Mouse (Mus musculus) testis, postnatal 14 days (tissue): ENCODE results near the gene Dbn1.

ENCODE experiments used
- DNase-seq: peaks from one replicate; pipeline ENCODE4 v3.0.0; 2021; ENCODE audit warnings: low spot score

The Dbn1 gene

DNA sequence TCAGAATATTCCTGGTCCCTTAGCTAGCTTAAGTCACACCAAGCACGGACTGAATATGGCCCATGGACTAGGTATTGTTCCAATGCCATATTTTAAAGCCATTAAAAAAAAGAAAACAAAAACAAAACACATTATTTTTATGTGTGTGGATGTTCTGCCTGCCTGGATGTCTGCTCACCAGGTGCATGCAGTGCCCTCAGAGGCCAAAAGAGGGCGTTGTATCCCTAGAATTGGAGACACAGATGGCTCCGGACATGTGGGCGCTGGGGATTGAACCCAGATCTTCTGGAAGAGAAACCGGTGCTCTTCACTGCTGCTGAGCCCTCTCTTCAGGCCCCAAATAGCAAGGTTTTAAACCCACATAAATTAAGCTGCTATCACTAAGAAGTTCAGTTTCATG lies 9.9 kb downstream of the Dbn1 start:
- no peak for DNase-seq

DNA sequence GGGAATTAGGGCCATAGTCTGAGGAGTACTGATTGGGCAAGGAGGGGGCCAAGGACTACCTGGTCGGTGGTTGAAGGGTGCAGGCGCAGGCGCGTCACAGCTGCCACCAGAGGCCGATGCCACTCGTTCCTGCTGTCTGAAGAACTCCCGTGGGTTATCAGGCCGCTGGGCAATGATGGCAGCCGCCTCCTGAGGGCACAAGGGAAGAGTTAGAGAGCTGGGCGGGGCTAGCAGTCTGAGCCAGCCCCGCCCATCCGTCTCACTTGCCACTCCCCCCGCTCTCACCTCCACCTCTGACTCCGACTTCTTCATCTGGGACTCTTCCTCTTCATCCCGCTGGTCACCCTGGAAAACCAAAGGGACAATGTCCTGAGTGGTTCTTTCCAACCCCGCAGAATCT lies 10.4 kb downstream of the Dbn1 start:
- DNase-seq = no peak

DNA sequence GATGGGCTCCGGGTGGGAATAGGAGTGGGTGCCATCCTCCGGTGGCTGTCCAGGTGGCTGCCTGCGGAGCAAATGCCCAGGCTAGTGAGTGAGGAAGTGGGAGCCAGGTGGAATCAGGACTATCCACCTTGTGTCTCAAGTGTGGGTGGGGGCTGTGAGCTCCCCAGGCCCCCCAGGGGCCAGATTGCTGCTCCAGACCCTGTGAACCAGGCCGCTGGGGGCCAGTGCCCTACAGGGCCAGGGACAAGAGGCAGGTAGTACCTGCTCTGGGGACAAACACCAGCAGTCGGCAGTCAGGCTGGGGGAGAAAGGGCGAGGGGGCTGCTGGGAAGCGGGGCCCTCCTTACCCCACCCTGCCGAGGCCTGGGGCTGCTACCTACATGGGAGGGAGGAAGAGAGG lies 11.7 kb downstream of the Dbn1 start:
- DNase-seq = no peak

DNA sequence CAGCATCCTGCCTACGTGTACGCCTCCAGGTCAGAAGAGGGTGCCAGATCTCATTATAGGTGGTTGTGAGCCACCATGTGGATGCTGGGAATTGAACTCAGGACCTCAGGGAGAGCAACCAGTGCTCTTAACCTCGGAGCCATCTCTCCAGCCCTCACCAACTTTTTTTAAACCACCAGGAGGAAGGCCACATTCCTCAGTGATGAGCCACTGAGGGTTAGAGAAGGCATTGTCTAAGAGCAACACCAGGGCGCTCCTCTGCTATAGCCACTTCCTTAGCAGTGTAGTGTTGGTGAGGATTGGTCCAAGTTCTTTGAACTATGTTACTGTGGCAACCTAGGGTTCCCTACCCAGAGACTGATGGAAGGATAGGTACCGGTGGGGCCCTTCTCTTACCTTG lies 12.2 kb downstream of the Dbn1 start:
- DNase-seq = no peak

DNA sequence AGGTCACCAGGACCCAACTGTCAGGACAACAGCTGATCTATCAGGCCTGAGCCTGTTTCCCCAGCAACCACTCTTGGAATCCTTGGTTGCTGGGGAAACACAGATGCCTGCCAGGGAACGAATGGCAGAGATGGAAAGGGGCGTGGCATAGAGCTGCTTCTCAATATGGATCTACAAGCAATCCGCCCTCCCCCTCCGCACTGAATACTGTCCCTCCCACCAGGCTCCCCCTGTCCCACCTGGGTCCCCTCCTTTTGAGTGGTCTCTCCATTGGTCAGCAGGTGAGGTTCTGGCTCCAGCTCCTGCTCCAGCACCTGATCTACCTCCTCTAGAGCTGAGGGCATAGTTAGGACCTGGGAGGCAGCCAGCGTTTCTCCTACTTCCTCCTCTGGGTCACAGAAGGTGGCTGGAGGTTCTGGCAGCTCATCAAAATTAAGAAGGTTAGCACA lies 13.3 kb downstream of the Dbn1 start:
- no peak for DNase-seq

DNA sequence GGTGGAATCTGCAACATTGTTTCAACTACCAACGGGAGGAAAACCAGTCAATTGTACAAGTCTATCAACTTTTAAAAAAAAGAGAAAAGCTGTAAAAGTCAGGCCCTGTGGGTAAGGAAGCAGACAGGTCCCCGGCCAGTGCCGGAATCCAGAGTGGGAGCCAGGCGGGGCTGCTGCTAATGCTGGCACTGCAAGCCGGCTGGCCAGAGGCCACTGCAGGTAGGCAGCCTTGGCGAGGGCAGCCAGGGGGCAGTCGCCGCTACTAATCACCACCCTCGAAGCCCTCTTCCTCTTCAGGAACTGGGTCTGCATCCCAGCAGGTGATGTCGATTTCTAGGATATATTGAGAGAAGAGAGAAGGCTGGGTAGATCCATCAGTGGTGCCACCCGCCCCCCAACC lies 13.9 kb downstream of the Dbn1 start:
- peak; percentile 81 for DNase-seq

DNA sequence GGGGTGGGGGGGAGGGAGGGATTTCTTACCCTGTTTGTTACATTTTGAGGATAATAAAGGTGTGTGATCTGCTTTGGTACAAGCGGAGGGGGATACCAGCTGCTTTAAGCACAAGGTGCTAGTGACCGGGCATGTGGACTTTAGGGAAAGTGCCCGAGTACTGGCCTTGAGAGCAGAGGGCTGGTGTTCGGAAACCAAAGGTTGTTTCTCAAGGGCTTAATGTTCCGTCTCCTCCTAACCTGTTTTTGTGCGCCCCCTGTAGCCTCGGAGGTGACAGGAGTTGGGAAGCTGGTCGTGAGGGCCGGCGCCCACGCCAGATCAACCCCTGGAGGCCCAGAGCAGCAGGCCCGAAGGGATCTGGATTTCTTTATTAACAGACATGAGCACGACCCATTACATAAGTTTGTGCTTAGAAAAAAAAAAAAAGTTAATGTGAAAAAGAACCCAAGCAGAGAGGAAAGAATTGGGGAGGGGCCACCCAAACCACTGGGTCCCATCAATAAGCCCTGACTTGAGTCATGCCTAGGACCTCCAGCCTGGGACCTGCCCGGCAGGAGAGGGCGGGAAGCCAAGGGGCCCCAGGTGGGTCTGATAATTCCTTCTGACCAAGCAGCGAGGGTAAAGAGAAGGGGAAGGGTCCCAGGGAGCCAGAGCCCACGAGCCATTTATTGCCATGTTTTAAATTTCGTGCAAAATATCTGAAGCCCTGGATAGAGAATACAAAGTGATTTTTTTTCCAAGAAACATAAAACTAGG lies 14.7 kb downstream of the Dbn1 start:
- no peak for DNase-seq

DNA sequence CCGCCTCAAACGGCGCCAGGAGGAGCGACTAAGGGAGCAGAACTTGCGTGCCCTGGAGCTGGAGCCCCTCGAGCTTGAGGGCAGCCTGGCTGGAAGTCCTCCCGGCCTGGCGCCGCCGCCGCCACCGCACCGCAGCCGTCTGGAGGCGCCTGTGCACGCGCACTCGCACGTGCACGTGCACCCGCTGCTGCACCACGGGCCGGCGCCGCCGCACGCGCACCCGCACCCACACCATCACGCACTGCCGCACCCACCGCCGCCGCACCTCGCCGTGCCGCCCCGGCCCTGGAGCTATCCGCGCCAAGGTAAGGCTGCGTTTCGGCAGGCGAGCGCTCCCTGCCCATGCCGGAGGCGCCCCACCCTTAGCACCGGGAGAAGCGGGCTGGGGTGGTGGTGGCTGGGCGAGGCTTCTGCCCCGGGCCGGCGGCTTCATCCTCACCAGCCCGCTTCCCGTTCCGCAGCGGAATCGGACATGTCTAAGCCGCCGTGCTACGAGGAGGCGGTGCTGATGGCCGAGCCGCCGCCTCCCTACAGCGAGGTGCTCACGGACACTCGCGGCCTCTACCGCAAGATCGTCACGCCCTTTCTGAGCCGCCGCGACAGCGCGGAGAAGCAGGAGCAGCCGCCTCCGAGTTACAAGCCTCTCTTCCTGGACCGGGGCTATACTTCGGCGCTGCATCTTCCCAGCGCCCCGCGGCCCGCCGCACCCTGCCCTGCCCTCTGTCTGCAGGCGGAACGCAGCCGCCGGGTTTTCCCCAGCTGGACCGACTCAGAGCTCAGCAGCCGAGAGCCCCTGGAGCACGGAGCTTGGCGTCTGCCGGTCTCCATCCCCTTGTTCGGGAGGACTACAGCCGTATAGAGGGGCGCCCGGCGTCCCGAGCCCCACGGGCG lies 15.5 kb downstream of the Dbn1 start:
- DNase-seq = peak; percentile 48

DNA sequence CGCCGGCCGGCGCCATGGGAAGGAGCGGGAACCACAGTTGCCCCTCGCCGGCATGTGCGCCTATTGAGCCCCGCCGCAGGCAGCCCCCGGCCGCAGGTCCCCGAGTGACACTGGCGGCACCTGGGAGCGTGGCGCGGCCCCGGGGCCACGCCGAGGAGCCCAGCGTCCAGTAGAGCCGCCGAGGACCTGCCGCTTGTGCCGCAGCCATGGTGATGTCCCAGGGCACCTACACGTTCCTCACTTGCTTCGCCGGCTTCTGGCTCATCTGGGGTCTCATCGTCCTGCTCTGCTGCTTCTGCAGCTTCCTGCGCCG lies 16.1 kb downstream of the Dbn1 start:
- no peak for DNase-seq

DNA sequence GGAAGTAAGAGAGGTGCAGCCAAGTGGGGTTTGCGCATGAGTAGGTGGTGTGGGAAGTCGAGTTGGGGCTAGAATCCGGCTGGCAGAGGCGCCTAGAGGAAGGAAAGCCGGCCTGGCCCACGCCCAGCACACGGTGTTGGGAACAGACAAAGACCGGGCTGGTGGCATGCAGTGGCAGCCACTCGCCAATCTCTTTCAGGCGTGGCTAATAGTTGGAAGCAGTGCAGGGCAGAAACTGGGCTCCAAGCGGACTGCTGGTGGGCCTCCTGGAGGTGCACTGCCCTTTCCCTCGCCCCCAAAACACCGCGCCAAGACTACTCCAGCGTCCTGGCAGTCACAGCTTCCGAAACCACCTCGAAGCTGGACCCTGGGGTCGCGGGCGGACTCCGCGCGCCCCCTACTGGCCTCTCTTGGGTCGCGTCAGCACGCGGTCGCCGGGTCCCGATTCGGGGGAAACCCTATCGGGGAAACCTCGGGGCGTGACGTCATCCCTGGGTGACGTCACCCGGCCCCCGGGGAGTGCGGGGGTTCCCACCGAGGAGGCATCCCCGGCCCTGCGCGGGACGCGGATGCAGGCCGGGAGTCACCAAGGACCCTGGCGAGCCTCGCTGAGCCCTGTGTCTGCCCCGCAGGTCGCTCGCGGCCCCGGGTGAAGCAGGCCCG lies 16.6 kb downstream of the Dbn1 start:
- DNase-seq = peak; percentile 74

DNA sequence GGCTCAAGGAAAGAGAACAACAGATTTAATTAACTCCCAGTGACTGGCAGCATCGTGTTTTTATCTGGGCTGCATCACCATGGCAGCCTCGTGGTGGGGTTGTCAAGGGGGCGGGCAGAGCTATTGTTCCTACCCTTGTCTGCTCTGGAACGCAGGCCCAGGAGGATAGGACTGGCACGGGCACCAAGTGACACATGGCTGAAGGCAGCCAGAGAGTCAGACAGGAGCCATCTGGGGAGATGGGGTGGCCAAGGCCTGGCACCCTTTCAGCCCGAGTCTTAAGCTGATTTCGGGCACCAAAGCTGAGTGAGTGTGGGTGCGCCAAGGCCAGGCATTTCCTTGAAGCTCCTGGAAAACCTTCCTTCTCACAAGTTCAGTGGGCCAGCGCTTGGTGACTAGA lies 17.5 kb downstream of the Dbn1 start:
- DNase-seq = no peak

DNA sequence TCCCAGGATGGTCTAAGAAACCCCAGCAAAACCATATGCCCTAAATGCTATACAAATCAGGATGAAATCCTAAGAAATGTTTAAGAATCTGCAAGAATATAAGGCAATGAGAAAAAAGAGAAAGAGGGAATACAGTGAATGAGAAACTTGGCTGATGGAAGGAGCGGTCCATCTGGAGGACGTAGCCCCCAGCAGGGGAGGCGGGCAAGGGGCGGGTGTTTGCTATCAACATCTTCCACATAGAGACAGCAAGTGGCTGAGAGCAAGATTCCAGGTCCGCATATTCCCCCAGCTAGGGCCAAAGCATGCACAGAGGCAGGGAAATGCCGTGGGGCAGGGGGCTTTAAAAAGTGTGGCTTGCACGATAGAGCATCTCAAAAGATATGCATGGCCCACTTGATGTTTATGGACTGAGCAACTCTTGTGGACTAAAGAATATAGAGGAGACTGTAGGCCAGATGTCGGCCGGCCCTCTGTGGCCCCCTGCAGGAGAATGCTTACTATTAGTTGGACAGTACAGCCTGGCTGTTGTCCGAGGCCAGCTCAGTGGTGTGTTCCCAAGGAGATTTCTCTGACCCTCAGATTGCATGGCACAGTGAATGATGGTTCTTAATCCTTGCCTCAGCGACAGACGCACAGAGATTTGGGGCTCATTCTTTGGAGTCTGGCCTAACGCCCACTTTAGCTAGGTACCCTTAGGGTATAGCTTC lies 18.9 kb downstream of the Dbn1 start:
- no peak for DNase-seq

DNA sequence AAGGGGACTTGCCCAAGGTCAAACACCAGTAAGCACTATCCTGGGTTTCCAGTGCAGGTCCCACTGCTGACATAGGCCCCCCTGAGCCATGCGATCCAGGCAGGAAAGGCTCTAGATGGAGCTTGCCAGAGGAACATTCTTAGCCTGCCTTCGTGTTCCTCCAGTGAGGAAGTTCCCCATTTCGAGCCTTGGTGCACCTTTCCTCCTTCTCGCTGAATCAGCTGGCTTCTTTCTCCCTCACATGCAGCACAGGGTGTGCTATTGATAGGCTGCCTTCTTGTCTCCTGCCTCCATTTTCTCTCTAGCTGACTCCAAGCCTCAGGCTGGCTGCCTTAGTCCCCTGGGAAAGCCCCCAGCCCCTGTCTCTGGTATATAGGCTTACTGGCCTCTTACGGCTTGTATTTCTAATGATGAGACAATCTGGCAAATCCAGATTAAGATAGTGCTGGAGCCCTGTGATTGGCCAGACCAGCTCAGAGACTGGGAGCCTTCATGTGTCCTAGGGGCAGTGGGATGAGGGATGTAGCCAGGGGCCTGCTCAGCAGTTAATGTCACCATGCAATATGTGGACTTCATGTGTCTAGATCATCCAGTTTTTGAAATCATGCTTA lies 22.0 kb downstream of the Dbn1 start:
- DNase-seq = no peak

DNA sequence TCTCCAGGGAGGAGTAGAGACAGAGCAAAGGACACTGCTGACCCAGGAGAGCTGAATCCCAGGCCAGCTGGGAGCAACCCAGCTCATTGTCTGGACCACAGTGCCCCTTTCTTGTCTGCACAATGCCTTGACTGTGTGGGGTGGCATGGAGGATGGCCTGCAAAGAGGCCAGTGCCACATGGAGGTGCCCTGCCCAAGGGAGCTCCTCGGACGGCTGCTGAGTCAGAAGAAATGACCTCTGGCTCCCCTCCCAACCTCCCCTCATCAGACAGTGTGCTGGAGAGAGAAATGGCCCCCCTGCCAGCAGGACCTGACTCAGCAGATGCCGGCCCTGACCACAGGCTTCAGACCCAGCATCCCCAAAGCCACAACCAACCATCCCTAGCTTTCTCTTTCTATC lies 22.7 kb downstream of the Dbn1 start:
- DNase-seq = no peak

DNA sequence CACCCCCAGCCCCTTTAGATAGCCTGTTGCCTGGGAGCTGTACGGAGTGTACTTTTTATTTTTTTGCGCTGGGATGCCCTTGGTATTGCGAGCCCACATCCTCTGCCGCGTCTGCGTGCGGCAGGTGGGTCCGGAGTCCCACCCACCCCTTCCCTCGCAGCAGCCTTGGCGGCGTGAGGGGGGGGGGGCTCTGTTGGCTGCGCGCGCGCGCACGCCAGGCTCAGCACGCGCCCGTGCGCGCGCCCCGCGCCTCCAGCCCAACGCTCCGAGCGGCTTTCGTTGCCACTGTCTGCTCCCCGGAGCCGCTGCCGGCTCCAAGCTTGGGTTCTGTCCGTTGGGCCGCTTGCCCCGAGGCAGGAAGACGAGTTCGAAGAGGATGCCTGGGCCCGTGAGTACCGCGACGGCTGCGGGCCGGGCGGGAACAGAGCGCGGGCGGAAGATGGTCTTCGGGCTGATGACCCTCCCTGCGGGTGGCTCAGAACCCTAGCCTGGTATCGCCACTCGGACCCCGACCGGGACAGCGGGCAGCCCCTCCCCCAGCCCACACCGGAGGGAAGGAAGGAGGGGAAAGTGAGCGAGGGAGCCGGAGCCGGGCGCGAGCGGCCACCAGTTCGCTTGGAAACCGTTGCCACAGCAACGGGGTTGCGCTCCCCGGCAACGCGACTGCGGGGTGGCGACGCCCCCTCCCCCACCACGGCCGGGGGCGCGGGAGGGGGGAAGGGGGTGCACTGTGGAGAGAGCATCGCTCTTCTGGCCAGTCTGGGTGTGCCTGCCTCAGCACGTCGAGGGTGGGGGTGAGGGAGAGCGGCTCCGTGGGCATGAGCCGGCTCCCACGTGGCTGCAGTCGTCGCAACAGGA lies 23.7 kb downstream of the Dbn1 start, which contains the start of gene Prr7:
Gene Prr7 (plus strand): TSS at position 241 of the 858 bp plus-strand sequence.
- peak; percentile 74 for DNase-seq

DNA sequence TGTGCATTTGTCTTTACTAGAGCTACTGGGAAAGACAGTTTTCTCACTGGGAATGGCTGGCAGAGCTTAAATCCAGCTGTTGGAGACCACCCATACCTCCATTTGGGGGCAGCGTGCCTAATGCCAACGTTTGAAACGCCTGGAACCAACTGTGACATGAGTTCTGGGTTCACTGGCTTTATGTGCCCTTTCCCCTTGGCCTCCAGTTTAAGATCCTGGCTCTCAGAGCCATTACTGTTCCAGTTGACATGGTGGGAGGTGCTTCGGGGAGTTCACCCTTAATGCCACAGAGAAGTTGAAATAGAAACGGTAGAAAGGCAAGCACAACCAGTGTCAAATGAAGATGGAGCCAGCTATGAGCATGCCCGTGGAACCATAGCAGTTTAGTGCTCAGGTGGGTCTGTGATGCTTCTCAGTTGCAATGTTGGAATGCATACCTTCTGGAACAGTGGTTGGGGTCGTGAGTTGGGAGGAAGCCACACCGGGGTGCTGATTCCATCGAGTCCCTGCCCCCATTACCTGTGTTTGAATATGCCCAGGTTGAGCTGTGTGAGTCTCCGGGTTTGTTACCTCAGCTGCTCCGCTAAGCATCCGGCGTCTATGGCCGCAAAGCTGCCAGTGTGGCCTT lies 24.4 kb downstream of the Dbn1 start:
- DNase-seq = no peak

DNA sequence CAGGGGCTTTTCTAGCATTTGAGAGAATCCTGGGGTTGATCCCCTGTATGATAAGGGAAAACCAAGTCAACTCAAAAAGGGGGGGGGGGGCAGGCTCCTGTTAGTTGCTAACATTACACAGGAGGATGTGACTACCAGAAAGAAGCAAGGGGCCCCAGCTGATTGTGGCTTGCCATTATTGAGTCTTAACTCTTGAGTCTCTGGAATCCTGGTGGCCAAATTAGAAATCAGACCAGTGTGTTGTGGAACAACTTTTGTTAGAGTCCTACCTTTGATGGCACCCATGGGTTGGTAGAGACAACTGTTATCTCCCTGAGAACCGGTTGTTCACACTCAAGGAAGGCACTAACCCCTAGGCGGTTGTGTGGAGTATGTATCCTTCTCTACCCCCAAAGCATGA lies 24.9 kb downstream of the Dbn1 start:
- DNase-seq = no peak

DNA sequence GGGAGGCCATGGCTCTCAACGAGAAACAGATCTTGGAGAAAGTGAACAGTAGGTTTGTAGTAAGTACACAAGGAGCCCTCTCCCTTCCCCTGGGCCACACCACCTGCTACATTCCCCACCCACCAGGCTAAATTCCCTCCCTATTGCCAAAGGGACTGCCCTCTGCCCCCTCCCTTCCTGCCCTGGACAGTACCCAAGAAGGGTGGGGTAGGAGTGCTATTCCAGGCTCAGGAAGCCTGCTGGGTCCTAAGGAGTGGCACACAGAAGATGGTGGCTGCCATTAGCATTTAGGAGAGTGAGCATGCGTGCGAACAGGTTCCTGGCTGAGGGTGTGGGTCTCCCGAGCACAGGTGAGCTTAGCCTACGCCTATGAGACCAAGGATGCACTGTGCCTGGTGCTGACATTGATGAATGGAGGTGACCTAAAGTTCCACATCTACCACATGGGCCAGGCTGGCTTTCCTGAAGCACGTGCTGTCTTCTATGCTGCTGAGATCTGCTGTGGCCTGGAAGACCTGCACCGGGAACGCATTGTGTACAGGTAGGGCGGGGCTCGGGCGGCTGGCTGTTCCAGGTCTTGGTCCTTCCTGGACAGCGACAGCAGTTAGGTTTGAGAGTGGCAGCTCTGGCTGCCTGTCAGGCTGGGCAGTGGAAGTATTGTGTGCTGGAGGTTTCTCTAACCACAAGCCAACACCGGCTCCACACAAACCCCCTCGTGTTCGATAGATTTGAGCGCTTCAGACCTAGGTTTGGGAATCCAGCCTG lies 35.9 kb downstream of the Dbn1 start:
- no peak for DNase-seq

DNA sequence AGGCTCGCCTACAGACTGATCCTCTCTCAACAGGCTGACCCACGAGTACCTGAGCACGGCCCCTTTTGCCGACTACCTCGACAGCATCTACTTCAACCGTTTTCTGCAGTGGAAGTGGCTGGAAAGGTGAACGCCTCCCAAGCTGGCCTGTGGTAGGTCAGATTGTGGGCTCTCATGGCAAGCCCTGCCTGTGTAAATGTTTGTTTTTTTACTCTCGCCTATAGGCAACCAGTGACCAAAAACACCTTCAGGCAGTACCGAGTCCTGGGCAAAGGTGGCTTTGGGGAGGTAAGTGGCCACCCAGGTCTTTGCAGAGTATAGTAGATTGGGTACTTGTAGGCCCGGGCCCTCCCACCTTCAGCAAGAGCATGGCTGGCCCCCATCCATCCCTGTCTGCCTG lies 36.6 kb downstream of the Dbn1 start:
- no peak for DNase-seq
